Mouse (Mus musculus) liver, embryonic 14.5 days (tissue): Measurements from ENCODE around the gene Kcnk4.

Experiments
- CTCF ChIP-seq: IDR thresholded peaks from 2 replicates; pipeline ENCODE4 v1.5.1; 2016; ENCODE audit warnings: antibody characterized with exemption, low read depth, control low read depth
- EP300 ChIP-seq: IDR thresholded peaks from 2 replicates; pipeline ENCODE4 v1.6.1; 2016; ENCODE audit warnings: antibody characterized with exemption, low read depth

DNA sequence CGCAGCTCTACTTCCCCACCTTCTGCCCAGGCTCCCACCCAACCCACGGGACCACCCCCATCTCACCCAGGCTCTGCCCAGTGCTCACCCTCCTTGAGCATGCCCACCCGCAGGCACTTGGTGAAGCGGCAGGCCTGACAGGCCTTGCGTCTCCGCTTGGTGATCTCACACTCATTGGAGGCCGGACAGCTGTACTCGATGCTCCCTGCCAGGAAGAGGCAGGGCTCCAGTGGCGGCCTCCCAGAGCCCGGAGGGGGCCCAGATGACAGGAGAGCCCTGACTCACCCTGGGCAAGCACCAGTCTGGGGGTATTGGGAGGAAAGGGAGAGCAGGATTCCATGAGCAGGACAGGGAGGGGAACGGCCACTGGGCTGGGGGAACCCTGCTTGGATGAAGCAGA, 20.3 kb downstream of the Kcnk4 start:
- TF ChIP-seq CTCF: no peak
- TF ChIP-seq EP300: no peak
